Mouse (Mus musculus) heart, adult 11 months (tissue): ENCODE results near the gene Wdfy3.

Experiments
- DNase-seq: peaks from one replicate; pipeline ENCODE4 v3.0.0; 2022

The Wdfy3 gene

GRCm38 (mm10) chr5:101827477-101827876 is 242.2 kb downstream of the Wdfy3 start:
- DNase-seq, result no peak

DNA sequence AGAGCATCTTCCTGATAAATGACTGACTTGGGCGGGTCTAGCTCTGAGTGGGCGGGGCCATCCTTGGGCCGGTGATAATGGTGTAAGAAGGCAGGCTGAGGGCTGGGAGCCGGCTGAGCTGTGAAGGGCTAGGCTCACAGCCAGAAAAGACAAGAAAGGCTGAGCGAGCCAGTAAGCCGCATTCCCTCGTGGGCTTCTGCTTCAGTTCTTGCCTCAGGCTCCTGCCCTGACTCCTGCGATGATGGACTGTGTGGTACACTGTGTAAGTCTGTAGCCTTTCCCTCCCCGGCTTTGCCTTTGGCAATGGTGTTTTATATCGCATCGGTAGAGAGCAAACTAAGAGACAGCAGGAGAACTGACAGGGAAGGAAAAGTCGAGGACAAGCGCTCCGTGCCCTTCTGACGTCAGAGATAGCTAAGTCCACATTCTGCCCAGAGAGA is 243.2 kb downstream of the Wdfy3 start:
- DNase-seq, result peak; percentile 94

DNA sequence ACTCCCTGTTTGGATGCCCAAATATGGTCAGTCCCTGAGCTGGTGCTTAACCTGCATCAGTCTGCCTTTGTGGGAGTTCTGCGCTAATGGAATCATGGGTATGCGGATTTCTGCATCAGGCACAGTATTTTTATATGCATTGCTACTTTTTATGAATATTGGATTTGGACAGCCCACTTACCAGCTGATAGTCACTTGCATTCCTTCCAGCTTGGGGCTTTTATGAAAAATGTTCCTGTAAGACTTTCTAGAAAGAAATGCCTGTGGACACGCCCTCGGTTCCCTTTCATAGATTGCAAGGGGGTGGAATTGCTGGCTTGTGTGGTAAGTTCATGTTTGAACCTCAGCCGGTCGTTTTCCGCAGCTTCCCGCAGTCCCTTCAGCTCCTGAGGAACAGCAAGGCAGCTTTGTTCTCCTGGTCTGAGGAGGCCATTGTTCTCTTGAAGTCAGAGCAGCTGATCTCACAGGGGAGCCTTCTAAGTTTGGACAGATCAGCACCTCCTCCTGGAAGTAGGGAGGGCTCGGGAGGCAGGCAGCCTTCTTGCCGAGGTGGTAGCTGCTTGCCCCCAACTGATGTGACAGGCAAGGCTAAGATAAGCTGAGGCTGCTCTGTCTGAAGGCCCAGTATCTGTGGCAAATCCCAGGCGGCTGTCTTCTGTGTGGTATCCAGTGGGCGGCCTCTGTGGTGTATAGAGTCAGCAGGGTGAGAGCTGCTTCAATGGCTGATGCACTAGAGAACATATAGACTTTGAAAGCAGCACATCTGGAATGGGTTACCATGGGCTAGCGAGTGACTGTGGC is 244.4 kb downstream of the Wdfy3 start:
- no peak for DNase-seq

DNA sequence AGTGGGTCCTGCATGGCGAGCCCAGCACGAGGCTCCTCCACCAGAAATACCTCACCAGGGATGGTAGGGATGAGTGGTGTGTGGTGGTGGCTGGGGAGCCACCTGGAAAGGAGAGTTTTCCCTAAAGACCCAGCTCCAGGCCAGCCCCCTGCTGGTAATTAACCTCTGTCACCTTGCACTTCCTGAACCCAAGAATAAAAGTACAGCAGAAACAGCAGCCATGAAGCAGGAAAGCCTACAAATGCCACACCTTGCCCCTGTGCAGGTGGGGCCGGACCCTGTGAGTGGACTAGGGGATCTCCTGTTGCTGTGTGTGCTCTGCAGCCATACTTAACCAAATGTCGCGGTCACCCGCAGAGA is 247.4 kb downstream of the Wdfy3 start:
- no peak for DNase-seq

DNA sequence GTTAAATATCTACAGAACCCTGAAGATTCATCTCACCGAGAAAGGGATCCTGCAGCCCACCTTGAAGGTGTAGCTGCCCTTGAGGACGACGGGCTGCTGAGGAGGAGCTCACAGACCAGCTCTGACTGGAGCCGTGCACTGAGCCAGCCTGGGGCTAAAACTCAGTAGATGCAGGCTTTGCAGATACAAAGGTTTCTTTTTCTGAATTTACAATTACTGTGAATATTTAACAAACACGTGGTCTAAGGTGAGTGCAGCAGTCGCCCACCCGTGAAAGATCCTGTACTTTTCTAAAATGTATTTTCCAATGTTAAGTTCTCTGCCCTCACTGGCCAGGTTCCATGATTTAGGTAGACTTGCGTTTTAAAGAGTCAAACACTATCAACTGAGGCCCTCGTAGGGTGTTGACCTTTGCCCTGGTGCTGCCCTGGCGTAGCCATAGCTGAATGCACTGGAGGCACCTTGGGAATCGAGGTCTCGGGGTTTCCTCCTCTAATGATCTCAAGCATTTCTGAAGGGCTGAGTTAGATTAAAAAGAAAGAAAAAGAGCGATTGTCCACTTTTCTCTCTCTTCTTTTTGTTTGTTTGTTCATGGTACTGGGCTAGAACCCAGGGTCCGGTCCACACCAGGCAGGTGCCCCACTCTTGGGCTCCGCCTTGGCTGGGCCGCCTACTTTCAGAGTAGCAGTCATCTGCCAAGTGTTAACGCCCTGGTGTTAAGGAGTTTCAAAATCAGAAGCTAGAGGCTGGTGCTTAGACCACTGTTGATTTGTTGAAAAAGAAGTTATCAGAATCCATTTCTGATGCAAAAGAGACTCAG is 248.0 kb downstream of the Wdfy3 start:
- DNase-seq, result no peak

DNA sequence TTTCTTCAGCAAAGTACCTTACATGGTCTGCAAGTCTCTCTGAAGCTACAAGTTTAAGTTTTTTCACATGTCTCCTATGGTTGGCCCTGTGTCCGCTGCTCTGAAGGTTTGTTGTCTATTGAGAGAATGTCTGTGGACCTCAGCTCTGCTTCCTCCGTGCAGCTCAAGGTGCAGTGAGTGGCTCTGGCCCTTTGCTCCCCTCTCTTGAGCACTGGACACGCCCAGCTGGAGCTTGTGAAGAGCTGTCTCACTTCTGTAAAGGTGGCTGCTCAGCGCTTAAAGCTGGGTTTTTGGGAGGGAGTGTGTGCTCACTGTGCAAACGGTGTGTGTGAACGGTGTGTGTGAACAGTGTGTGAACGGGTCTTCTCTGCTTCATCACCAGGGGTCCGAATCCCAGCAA is 248.7 kb downstream of the Wdfy3 start:
- no peak for DNase-seq

GRCm38 (mm10) chr5:101819844-101820243 is 249.9 kb downstream of the Wdfy3 start:
- DNase-seq, result no peak

DNA sequence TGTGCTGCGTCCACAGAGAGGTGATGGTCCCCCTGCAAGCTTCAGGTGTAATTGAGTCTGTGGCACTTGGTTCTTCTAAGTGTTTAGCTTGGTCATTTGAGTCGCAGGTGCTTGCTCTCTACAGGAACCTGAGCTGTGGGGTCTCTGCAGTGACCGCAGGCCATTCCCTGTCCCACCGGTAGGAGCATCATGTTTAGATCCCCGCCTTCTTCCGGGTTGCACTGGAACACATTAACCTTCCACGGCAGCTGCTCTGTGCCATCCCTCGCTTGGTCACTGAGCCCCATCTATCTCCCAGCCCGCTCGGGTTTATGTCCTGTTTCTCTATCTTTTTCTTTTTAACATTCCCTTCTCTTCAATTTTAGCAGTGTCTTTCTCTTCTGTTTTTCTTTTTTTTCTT is 250.5 kb downstream of the Wdfy3 start:
- DNase-seq, result no peak

DNA sequence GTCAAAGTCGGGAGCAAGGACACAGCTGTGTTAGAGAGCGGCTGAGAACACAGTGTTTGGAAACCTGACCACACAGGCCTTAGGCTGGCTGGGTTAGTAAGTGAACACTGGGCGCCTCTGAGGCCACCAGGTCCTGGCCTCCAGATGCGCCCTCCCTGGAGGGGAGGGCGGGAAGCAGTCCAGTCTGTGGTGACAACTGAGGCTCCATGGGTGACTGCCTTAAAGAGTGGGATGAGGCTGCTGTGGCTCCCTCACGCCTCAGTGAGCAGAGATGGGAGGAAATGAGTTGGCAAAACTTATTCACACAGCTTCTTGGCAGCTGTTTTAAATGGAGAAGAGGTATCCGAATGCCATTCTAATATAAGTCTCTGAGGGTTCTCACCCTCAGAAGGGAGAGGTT is 252.9 kb downstream of the Wdfy3 start:
- DNase-seq, result no peak

GRCm38 (mm10) chr5:101811296-101812169 is 258.2 kb downstream of the Wdfy3 start:
- no peak for DNase-seq

GRCm38 (mm10) chr5:101802358-101803022 is 267.2 kb downstream of the Wdfy3 start:
- DNase-seq, result no peak

GRCm38 (mm10) chr5:101801891-101802290 is 267.8 kb downstream of the Wdfy3 start:
- no peak for DNase-seq

GRCm38 (mm10) chr5:101792665-101793064 is 277.1 kb downstream of the Wdfy3 start:
- DNase-seq, result no peak

- DNase-seq, result no peak
These were observed 279.2 kb downstream of the Wdfy3 start for GRCm38 (mm10) chr5:101790560-101790959.

GRCm38 (mm10) chr5:101789770-101790169 is 280.0 kb downstream of the Wdfy3 start:
- no peak for DNase-seq

DNA sequence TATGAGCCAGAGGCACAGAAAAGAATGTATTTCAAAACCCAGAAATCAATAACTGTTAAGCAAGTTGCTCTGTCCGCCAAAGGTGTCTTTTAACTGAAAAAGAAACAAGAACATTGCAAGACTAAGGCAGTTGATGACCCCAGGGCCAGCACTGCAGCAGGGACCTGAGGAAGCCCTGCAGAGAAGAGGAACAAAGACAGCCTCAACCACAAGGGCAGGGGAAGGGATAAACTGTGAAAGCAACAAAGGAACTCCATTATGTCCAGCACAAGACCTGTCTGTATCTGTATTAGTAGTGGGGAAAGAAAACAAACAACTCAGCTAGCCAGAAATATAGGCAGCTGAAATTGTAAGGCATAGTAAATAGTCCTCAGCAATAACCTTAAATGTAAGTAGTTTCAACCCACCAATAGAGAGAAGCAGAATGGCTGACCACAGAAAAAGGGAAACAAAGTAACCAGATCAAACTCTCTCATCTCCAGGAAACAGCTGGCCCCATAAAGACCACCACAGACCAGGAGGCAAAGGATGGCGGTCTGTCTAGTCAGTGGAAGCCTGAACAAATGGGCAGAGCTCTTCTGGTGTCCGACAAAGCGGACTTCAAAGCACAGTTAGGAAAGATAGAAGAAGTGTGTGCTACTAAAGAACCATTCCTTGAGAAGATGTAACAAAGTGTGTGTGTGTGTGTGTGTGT is 283.7 kb downstream of the Wdfy3 start:
- no peak for DNase-seq

DNA sequence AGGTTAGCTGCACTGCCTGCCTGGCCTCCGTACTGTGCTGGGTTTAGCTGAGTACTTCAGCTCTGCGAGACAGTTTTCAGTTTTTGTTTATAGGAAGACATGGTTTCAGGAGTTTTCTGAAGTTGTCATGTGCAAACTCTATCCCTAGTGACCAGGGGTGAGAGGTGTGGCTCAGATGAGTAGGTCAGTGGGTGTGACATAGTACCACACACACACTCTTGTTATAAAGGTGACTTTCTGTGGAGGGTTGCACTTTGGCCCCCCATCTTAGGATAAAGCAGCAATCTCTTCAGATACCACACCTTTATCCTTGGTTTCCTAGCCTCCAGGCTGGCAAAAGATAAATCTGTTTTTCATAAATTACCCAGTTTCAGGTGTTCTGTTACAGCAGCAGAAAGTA is 284.9 kb downstream of the Wdfy3 start:
- no peak for DNase-seq

DNA sequence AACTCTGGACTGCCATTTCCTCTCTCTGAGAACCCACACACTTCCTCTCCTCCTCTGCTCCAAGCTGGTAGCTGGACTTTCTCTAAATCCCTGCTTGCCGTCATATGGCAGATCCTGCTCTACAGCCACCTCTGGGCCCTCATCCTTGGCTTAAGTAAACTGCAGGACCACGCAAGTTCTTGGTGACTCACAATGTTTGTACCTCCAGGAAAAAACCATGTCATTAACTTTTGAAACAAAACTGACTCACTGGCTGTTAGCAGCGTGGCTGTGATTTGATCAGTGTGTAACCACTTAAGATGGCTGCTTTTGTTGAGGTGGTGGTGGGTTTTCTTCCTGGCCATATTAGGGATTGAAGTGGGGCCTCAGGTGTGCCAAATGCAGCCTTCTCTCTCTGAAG is 285.4 kb downstream of the Wdfy3 start:
- DNase-seq, result no peak
